Mouse (Mus musculus) C2C12 (cell line): ENCODE results near the gene Espn. TPM values are rescaled to one million over a fixed set of nuclear protein-coding genes. Genes with fewer than 3 reads are reported as not detected.

Source experiments
- H3K27me3 ChIP-seq: one replicate; pipeline ENCODE4 v1.6.1; 2011; ENCODE audit not compliant: control insufficient read depth, insufficient read depth, insufficient read length
- H3K36me3 ChIP-seq: one replicate; pipeline ENCODE4 v1.6.1; 2011; ENCODE audit not compliant: control insufficient read depth, insufficient read depth
- H3K4me3 ChIP-seq: one replicate; pipeline ENCODE4 v1.5.1; 2011; ENCODE audit warnings: mild to moderate bottlenecking, control low read depth; ENCODE audit not compliant: poor library complexity, insufficient read depth, severe bottlenecking
- H3K79me2 ChIP-seq: one replicate; pipeline ENCODE4 v1.6.1; 2011; ENCODE audit not compliant: control insufficient read depth, insufficient read depth
- H3K79me3 ChIP-seq: one replicate; pipeline ENCODE4 v1.6.1; 2011; ENCODE audit warnings: low read depth, control low read depth
- H3ac ChIP-seq: one replicate; pipeline ENCODE3; 2011; ENCODE audit warnings: low read depth; ENCODE audit not compliant: control insufficient read depth, insufficient read length
- CEBPB ChIP-seq: IDR thresholded peaks from one replicate; pipeline ENCODE4 v1.6.1; 2011; ENCODE audit warnings: low read depth, mild to moderate bottlenecking, control low read depth, moderate library complexity
- CTCF ChIP-seq: IDR thresholded peaks from one replicate; pipeline ENCODE4 v1.5.1; 2011; ENCODE audit not compliant: control insufficient read depth, insufficient read depth, insufficient read length
- FOSL1 ChIP-seq: IDR thresholded peaks from one replicate; pipeline ENCODE4 v1.8.0; 2011; ENCODE audit warnings: mild to moderate bottlenecking, low read length; ENCODE audit not compliant: poor library complexity, insufficient read depth, severe bottlenecking
- MAX ChIP-seq: IDR thresholded peaks from one replicate; pipeline ENCODE4 v1.6.1; 2011; ENCODE audit warnings: mild to moderate bottlenecking, control low read depth
- MYOD1 ChIP-seq: IDR thresholded peaks from one replicate; pipeline ENCODE4 v1.6.1; 2011; ENCODE audit warnings: low read depth; ENCODE audit not compliant: control insufficient read depth, insufficient read length
- MYOG ChIP-seq: IDR thresholded peaks from one replicate; pipeline ENCODE4 v1.6.1; 2011; ENCODE audit not compliant: control insufficient read depth, insufficient read length; ENCODE audit errors: extremely low read depth
- USF1 ChIP-seq: IDR thresholded peaks from one replicate; pipeline ENCODE4 v1.6.1; 2011; ENCODE audit warnings: low read depth, mild to moderate bottlenecking, control low read depth, moderate library complexity
- polyA plus RNA-seq: library from polyadenylated mRNA; unstranded; fragments of >200 nt; fragmentation: generic; extraction: Trizol; gene quantifications from one replicate; pipeline ENCODE4 v1.2.1, GENCODE M21; 2012; ENCODE audit warnings: missing spikeins

Espn gene
- polyA plus RNA-seq, 1 experiment: 0.97 TPM

- Histone ChIP-seq H3ac (peak overlapping the region; percentile 93), H3K79me3 (peaks cover 39% of the 10 kb centered on the region), H3K36me3 (peaks cover 17% of the 10 kb centered on the region), H3K79me2 (peaks cover 41% of the 10 kb centered on the region), H3K4me3 (peak overlapping the region; percentile 89), H3K27me3 (no peaks in the 10 kb centered on the region)
- TF ChIP-seq USF1 (no peak), MYOD1 (no peak), MYOG (no peak)
Observed at GRCm38 (mm10) chr4:152177174-152177536, 25.0 kb upstream of the Espn start.

- Histone ChIP-seq H3K79me3 (peaks cover 34% of the 10 kb centered on the region), H3K4me3 (no peak overlapping the region), H3K36me3 (peaks cover 15% of the 10 kb centered on the region), H3K79me2 (peaks cover 36% of the 10 kb centered on the region), H3ac (no peak overlapping the region), H3K27me3 (no peaks in the 10 kb centered on the region)
- no peak for TF ChIP-seq FOSL1
- no peak for TF ChIP-seq USF1
- no peak for TF ChIP-seq CEBPB
- TF ChIP-seq MYOG: no peak
- no peak for TF ChIP-seq MYOD1
- TF ChIP-seq MAX: no peak
- no peak for TF ChIP-seq CTCF
Observed at GRCm38 (mm10) chr4:152176638-152177037, 24.5 kb upstream of the Espn start.

- TF ChIP-seq USF1 (no peak), CTCF (no peak), FOSL1 (no peak), MYOD1 (no peak), MAX (no peak), MYOG (no peak), CEBPB (no peak)
- no peak overlapping the region for H3K4me3 ChIP-seq
- no peak overlapping the region for H3ac ChIP-seq
- H3K27me3 ChIP-seq: peaks cover 4% of the 10 kb centered on the region
- peaks cover 7% of the 10 kb centered on the region for H3K79me3 ChIP-seq
- H3K79me2 ChIP-seq: peaks cover 9% of the 10 kb centered on the region
- H3K36me3 ChIP-seq: no peaks in the 10 kb centered on the region
Observed at GRCm38 (mm10) chr4:152173956-152174355, 21.8 kb upstream of the Espn start.

- H3ac ChIP-seq: no peak overlapping the region
- H3K79me3 ChIP-seq: no peaks in the 10 kb centered on the region
- peaks cover under 1% of the 10 kb centered on the region for H3K79me2 ChIP-seq
- no peak for TF ChIP-seq MYOD1
- TF ChIP-seq CTCF: peak; percentile 66
- TF ChIP-seq CEBPB: no peak
- no peak overlapping the region for H3K4me3 ChIP-seq
- peaks cover 8% of the 10 kb centered on the region for H3K27me3 ChIP-seq
- H3K36me3 ChIP-seq: no peaks in the 10 kb centered on the region
Observed at GRCm38 (mm10) chr4:152173041-152173440, 20.9 kb upstream of the Espn start.

GRCm38 (mm10) chr4:152171543-152171942 lies 19.4 kb upstream of the Espn start:
- peaks cover 10% of the 10 kb centered on the region for H3K27me3 ChIP-seq

GRCm38 (mm10) chr4:152170286-152170685 lies 18.1 kb upstream of the Espn start:
- Histone ChIP-seq H3ac (no peak overlapping the region), H3K79me3 (no peaks in the 10 kb centered on the region), H3K79me2 (no peaks in the 10 kb centered on the region), H3K27me3 (peaks cover 10% of the 10 kb centered on the region), H3K36me3 (no peaks in the 10 kb centered on the region), H3K4me3 (no peak overlapping the region)
- TF ChIP-seq FOSL1 (no peak), CEBPB (no peak), USF1 (no peak), MAX (no peak)

More at GRCm38 (mm10) chr4:152171543-152171942, 19.4 kb upstream of the Espn start:
- no peaks in the 10 kb centered on the region for H3K79me3 ChIP-seq
- TF ChIP-seq FOSL1: no peak
- no peak for TF ChIP-seq USF1
- no peak for TF ChIP-seq MYOD1
- no peak for TF ChIP-seq MAX
- no peak for TF ChIP-seq CTCF
- no peak overlapping the region for H3ac ChIP-seq
- H3K79me2 ChIP-seq: no peaks in the 10 kb centered on the region
- H3K4me3 ChIP-seq: no peak overlapping the region
- H3K36me3 ChIP-seq: no peaks in the 10 kb centered on the region

GRCm38 (mm10) chr4:152169103-152169502 lies 16.9 kb upstream of the Espn start:
- no peak overlapping the region for H3ac ChIP-seq
- TF ChIP-seq MAX: no peak
- TF ChIP-seq USF1: no peak
- TF ChIP-seq CEBPB: no peak
- TF ChIP-seq MYOG: no peak
- TF ChIP-seq FOSL1: no peak
- TF ChIP-seq CTCF: no peak
- TF ChIP-seq MYOD1: no peak
- no peak overlapping the region for H3K4me3 ChIP-seq
- no peaks in the 10 kb centered on the region for H3K79me2 ChIP-seq
- no peaks in the 10 kb centered on the region for H3K36me3 ChIP-seq
- peaks cover 10% of the 10 kb centered on the region for H3K27me3 ChIP-seq
- no peaks in the 10 kb centered on the region for H3K79me3 ChIP-seq
